9 mouse cellular contexts compared by ENCODE assay signal in the genomic region with DNA sequence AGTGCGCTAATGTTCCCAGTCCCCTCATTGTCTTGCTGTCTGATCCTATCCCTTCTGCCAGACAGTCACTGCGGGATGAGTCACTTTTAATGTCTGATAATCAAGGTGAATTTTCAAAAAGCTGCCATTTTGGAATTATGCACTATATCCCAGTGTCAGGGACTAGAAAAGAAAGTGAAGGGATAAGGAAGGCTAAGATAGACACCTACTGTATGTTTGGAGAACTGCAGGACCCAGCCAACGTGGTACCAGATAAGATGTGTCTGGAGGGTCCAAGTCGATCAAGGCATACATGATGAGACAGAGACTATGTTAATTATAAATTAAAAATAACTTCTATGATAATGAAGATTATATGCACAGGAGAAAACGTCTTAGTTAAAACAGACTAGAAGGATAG.
DNase-seq lines count a peak whose midpoint lies in the region; ATAC-seq and TF ChIP-seq lines count a peak whose summit lies in the region.
"Had no signal": no experiment of that assay in that cellular context is flagged by ENCODE, and none has a peak within 500 bp of the region (broad histone marks: within the 10 kb centered on the region; RNA-seq: fewer than 3 reads in every experiment).

No protein-coding gene starts in this region.

- peak; percentile 87 for ATAC-seq in forebrain, embryonic 12.5 days (ENCODE audit: low FRiP score)
- no peak for ATAC-seq in kidney, postnatal 0 days (replicated peaks; ENCODE audit: low FRiP score, low read depth)

- no peaks in the 10 kb centered on the region for H3K36me3 ChIP-seq in forebrain, embryonic 12.5 days (replicated peaks)
- H3K36me3 ChIP-seq in kidney, postnatal 0 days (ENCODE audit: insufficient read depth, low read length): no peaks in the 10 kb centered on the region
- H3K36me3 ChIP-seq: heart, embryonic 13.5 days had no signal

- peak; percentile 81 for TF ChIP-seq CTCF in kidney, postnatal 0 days (IDR thresholded peaks at IDR 0.05; ENCODE audit: low read depth)

- no peak overlapping the region for H3K9ac ChIP-seq in forebrain, embryonic 12.5 days
- no peak overlapping the region for H3K9ac ChIP-seq in kidney, postnatal 0 days (ENCODE audit: low read depth, low read length)
- H3K9ac ChIP-seq: heart, embryonic 13.5 days had no signal

- H3K4me1 ChIP-seq in forebrain, embryonic 12.5 days: peaks cover 38% of the 10 kb centered on the region
- 0 out of 2 replicates have a peak, but pooled peaks cover 3% of the 10 kb centered on the region for H3K4me1 ChIP-seq in kidney, postnatal 0 days (replicated peaks; ENCODE audit: insufficient read depth, low read length)

- H3K27me3 ChIP-seq in forebrain, embryonic 12.5 days: peaks cover 4% of the 10 kb centered on the region; the same call in 1 of the 2 replicates
- no peaks in the 10 kb centered on the region for H3K27me3 ChIP-seq in kidney, postnatal 0 days (ENCODE audit: insufficient read depth, low read length)
- H3K27me3 ChIP-seq: heart, embryonic 13.5 days had no signal

- H3K4me3 ChIP-seq in forebrain, embryonic 12.5 days (replicated peaks): no peak overlapping the region
- H3K4me3 ChIP-seq in kidney, postnatal 0 days (replicated peaks; ENCODE audit: low read depth, low read length): no peak overlapping the region

- DNase-seq in adrenal gland, adult 2 months: peak; percentile 20
- DNase-seq in adrenal gland, adult 8-10 months: no peak
- peak; percentile 82 for DNase-seq in brain, embryonic 18.5 days (ENCODE audit: low read depth, low spot score)
- peak; percentile 80 for DNase-seq in kidney, postnatal 0 days (ENCODE audit: low spot score)
- peak; percentile 53 for DNase-seq in lung, postnatal 10 days
- DNase-seq in right cerebral cortex, postnatal 25 days: peak; percentile 55
- no peak for DNase-seq in urinary bladder, adult 18-20 months (ENCODE audit: low spot score in 2 of 2)

- H3K27ac ChIP-seq in forebrain, embryonic 12.5 days: peak overlapping the region; percentile 80
- H3K27ac ChIP-seq in kidney, postnatal 0 days: no peak overlapping the region
- H3K27ac ChIP-seq: heart, embryonic 13.5 days had no signal

- H3K4me2 ChIP-seq in forebrain, embryonic 12.5 days: no peak overlapping the region
- H3K4me2 ChIP-seq in kidney, postnatal 0 days (ENCODE audit: low read length): no peak overlapping the region

- H3K9me3 ChIP-seq in forebrain, embryonic 12.5 days: 0 out of 2 replicates have a peak, but pooled peaks cover 2% of the 10 kb centered on the region
- H3K9me3 ChIP-seq in kidney, postnatal 0 days (replicated peaks; ENCODE audit: low read length): no peaks in the 10 kb centered on the region
- H3K9me3 ChIP-seq: heart, embryonic 13.5 days had no signal

- WGBS in forebrain, embryonic 12.5 days: 37% methylated on average over 5 of the region's 5 CpGs
- 43% methylated on average over 5 of the region's 5 CpGs for WGBS in kidney, postnatal 0 days

Comparison
In these comparisons a context has a peak if more than half of its experiments do, and no peak if none do; other contexts are left out.
1. DNase-seq: peak in adrenal gland, adult 2 months (single experiment), brain, embryonic 18.5 days (single experiment), kidney, postnatal 0 days (single experiment), lung, postnatal 10 days (single experiment) and right cerebral cortex, postnatal 25 days (single experiment); none in adrenal gland, adult 8-10 months (single experiment) and urinary bladder, adult 18-20 months (0 of 2).